Mouse (Mus musculus) adrenal gland, adult 18-20 months (tissue): Measurements from ENCODE around the gene Aipl1. TPM values are rescaled to one million over a fixed set of nuclear protein-coding genes. Genes with fewer than 3 reads are reported as not detected.
"Not testable (repeated sequence)": the region's sequence is repeated elsewhere in the genome, so short reads cannot be mapped to it uniquely, and the experiment has no call there.

ENCODE experiments used
- DNase-seq, 2 experiments: peaks; one replicate each; pipeline ENCODE4 v3.0.0; 2021 to 2022; ENCODE audit warnings: low spot score in 2 of 2
- total RNA-seq, 2 experiments: library from RNA; stranded (reverse); gene quantifications; 1 replicate in 1 of 2; 2 replicates in 1 of 2; pipeline ENCODE4 v1.2.3; 2021

The Aipl1 gene
- total RNA-seq, 2 experiments from 2014 or later, result not detected

GRCm38 (mm10) chr11:72022827-72023226 is 14.5 kb downstream of the Aipl1 start:
- no peak for DNase-seq

DNA sequence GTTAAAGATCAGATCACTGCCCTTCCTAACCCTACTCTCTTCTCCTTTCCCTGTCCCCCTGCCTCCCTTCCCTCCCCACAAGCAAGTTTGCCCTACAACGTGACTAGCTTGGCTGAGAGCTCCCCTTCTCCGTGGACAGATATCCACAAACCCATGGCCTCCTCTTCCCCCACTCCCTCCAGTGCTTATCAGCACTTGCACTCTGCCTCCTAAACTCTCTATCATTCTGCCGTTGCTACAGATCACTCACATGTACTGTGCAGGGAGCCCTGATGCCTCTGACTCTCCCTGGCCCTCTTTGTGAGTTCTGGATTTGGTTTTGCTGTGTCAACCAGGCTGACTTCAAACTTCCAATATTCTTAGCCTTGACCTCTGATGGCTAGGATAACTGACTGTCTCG is 16.3 kb downstream of the Aipl1 start:
- DNase-seq, result no peak

GRCm38 (mm10) chr11:72017253-72017601 is 20.1 kb downstream of the Aipl1 start:
- no peak for DNase-seq

GRCm38 (mm10) chr11:72016518-72017252 is 20.6 kb downstream of the Aipl1 start:
- DNase-seq, result no peak

DNA sequence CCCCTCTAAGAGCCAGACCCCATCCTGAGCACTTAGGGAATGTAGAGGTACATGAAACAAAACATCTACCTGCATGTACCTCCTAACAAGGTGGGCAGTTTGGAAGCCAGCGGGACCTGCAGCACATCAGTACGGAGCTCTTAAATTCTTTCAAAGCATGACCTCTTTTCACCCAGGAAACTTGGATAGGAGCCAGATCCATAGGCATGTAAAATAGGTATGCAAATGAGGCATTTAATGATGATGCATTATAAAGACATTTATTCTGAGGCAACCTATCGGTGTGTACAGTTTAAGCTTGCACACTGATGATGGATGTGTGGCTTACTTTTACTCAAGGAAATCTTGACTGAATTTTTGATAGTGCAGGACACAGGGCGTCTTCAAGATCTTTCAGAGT is 22.6 kb downstream of the Aipl1 start:
- DNase-seq, result no peak

- no peak for DNase-seq
Observed at GRCm38 (mm10) chr11:72011955-72012354, 25.4 kb downstream of the Aipl1 start.

GRCm38 (mm10) chr11:72010940-72011722 is 26.2 kb downstream of the Aipl1 start:
- no peak for DNase-seq

- DNase-seq, result no peak
Observed at GRCm38 (mm10) chr11:72010367-72010766, 26.9 kb downstream of the Aipl1 start.

DNA sequence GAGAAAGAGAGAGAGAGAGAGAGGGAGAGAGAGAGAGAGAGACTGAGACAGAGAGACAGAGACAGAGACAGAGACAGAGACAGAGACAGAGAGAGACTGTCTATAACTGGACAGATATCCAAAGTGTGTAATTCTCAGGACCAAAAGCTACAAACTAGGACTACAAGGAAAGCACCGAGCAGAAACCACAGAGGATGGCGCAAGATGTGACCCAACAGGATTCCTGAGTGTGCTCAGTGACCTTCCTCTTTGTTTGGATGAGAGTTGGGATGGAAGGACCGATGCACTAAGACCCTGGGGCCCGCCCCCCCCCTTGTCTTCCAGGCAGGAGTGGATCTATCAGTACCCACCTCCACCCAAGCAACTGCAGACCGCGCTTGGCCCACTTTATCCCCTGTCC is 31.8 kb downstream of the Aipl1 start:
- DNase-seq, result no peak

DNA sequence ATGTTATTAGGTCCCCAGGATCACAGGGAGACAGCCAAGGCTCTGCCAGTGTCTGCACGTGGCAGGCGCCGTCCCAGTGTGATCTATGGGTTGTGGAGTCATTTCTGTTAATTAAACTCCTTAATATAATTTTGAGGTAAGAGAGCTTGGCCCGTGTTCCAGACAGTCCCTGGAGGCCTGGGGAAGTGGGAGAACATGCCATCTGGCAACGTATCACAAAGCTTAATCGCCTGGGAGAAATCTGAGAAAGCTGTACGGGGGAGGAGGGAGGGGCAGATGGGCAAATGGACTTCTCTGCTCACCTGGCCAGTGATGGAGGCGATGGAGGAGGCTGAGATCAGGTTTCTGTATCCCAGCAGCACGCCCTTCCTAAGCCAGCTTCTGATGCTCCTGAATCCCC is 34.1 kb downstream of the Aipl1 start:
- DNase-seq, result no peak

DNA sequence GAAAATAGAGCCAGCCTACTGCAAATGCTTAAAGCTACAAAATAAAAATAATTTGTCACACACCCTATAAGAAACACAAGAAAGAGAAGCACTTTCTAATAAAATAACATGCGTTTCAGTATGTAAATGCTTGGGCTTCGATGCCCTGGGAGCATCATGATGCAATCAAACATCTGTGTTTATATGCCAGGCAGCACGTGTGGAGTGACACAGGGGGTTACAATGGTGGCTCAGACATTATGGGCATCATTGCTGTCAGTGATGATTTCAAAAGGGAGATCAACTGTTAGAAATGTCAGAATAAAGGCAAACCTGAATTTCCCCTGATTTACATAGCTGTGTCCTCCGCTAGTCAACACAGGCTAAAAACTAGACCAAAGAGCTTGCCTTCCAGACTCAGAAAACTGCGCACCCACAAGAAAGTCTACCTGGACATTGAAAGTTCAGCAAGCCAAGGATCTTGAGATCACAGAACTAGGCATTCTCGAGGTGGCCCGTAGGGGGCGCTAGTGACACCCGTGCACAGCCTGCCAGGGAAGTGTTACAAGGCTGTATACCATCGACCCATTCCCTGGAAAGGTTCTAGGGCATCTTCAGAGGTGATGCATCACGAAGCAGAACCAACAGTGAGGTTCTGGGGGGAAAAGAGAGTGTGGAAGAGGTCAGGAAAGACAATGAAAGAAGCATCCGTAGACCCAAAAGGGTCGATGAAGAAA is 35.0 kb downstream of the Aipl1 start:
- peak; percentile 32 to 49 for DNase-seq

DNA sequence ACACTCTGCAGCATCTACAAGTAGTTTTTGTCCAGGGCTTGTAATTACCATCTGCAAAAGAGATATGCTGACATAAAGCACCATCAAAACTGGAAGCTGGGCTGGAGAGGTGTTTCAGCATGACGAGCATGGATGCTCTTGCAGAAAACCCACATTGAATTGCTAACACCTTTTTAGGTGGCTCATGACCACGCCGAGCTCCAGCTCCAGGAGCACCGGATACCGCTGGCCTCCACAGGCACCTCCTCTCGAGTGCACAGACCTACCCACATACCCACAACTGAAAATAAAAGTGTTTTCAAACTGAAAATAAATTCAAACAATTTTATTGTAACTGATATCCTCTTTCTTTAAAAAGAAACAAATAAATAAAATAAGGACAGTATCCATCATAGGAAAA is 37.1 kb downstream of the Aipl1 start:
- no peak for DNase-seq

DNA sequence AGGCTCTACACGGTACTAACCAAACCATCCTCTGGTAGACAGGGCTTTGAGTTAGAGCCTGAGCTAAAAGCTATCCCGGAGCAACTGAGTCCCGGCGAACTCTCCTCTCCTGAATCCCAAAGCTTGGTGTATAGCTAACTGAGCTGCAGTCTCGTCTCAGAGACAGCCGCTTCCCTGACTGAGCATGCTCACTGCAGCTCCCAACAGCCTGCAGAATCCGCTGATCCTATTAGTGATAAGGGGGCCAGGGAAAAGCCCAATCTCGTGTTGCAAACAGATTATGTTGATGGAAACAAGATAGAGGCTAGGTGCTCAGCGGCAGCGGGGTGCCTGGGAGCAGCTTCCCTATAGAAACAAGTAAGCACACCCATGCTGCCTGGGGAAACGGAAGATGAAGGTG is 40.5 kb downstream of the Aipl1 start:
- no peak for DNase-seq

- peak; percentile 10 to 26 for DNase-seq
Observed at GRCm38 (mm10) chr11:71995968-71996511, 41.3 kb downstream of the Aipl1 start.

DNA sequence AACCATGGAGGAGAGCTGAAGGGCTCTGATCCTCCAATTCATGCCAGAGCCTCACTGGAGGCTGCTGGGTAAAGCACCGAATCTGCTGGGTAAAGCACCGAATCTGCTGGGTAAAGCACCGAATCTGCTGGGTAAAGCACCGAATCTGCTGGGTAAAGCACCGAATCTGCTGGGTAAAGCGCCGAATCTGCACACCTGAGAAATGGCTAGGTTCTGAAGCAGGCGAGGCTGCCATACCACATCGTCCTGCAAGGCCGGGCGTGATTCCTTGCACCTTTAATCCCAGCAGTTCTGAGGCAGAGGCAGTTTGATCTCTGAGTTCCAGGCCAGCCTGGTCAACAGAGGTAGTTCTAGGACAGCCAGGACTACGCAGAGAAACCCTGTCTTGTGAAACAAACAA is 44.9 kb downstream of the Aipl1 start:
- DNase-seq, result no peak

- DNase-seq, result peak in 1 of 2 experiments; percentile 33
Observed at GRCm38 (mm10) chr11:71991541-71991940, 45.8 kb downstream of the Aipl1 start.

GRCm38 (mm10) chr11:71989407-71989806 is 47.9 kb downstream of the Aipl1 start:
- not testable (repeated sequence) for DNase-seq

GRCm38 (mm10) chr11:71987159-71988150 is 49.9 kb downstream of the Aipl1 start:
- no peak for DNase-seq

GRCm38 (mm10) chr11:71985783-71986182 is 51.5 kb downstream of the Aipl1 start:
- DNase-seq, result no peak

GRCm38 (mm10) chr11:71985101-71985711 is 52.1 kb downstream of the Aipl1 start:
- no peak for DNase-seq
